Mouse (Mus musculus) kidney, postnatal 10 days (tissue): Measurements from ENCODE around the gene Tmem129.
A peak's percentile ranks its signal among the peaks of the same experiment; 100 is the strongest.

Experiments used
- DNase-seq: peaks from one replicate; pipeline ENCODE4 v3.0.0; 2021; ENCODE audit warnings: mixed read lengths

The Tmem129 gene

DNA sequence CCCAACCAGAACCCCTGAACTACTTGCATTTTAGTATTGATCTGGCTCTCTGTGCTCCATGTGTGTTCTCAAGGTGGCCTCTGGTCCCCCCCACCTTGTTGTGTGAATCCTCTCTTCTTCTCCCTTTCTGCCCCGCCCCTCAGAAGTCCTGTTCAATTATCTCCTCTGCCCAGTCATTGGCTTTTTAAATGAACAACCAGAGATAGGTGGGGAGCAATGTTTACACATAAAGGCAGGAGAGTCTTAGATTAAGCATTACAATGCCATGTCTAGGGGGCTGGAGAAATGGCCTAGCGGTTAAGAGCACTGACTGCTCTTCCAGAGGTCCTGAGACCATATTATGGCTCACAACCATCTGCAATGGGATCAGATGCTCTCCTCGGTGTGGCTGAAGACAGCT lies 22.9 kb downstream of the Tmem129 start:
- DNase-seq, result no peak

DNA sequence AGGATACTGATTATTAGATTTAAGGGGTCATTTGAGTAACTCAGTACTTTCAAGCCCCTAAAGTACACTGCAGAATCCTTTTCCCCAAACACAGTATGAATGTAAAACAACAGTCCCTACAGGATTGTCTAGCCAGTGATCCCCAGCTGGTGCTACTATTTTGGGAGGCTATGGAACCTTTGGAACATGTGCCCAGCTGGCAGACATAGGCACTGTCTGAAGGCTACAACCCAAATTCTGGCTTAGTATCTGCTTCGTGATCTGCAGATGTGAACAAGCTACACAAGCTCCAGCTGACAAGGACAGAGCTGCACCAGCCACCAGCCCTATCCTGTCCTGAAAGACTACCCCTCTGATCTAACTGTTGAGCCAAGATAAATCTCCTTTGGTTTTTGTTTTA lies 25.7 kb downstream of the Tmem129 start:
- DNase-seq, result no peak

DNA sequence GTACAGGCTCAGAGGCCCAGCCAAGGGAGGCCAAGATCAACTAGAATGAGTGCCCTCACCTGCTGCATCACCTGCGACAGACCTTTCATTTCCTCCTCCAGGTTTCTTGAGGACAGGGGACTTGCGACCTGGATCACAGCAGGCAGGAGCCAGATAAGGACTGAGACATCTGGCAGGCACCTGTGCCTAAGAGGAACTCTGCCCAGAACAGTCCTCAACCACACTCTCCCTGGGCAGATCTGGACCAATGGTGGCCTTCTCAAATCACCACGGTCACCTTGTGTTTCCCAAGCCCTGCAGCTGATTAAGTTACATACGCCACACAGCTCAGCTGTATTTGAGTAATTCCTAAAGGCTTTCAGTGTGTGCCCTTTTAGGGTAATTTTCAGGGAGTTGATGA lies 27.6 kb downstream of the Tmem129 start:
- peak; percentile 11 for DNase-seq

DNA sequence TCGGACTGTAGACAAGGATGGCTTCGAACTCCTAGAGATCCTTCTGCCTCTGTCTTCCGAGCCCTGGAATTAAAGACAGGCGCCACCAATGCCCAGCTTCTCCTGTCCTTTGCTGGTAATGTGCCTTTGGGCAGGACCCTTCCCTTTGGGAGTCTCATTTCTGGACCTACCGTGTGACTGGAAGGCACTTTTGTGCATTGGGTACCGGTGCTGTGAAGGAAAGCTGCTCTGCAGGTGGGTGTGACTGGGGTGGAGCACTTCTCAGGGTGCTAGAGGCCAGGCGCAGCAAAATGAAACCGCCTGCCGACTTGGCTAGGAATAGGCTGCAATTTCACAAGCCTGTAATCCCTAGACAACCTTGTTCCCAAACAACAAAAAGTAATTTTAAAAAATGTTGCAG lies 28.2 kb downstream of the Tmem129 start:
- DNase-seq, result peak; percentile 51

DNA sequence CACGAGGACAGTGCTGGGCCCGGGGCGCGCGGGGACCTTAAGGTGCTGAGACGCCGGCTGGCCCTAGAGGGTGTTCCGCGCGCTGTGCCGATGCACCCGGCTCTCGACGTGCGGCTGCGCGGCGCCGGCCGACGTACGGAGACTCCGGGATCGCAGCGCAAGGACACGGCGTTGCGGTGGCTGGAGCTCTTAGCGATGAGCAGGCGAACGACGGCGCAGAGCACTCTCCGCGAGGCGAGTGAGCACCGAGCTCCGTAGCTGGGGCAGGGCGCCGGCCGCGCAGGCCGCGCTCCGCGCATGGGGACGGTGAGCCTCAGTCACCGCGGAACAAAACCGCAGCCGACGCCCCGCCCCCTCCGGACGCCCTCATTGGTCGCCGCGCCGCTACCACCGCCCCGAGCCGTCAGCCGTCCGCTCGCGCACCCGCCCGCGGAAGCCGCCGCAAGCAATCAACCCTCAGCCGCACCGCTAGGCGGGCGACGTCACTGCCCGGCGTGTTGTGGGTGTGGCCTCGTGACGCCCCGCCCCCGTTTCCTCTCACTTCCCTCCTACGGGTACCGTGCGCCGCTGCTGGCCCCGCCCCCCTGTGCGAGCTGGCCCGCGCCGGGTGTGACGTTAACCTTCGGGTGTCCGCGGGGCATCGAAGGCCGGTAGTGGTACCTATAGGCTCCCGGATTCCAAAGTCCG lies 28.8 kb downstream of the Tmem129 start, which contains the start of the genes Fam53a and Gm9903:
TSS of gene Fam53a (minus strand) at position 335 of the 687 bp plus-strand sequence.
TSS of gene Gm9903 (plus strand) at position 625 of the 687 bp plus-strand sequence.
- peak; percentile 100 for DNase-seq

DNA sequence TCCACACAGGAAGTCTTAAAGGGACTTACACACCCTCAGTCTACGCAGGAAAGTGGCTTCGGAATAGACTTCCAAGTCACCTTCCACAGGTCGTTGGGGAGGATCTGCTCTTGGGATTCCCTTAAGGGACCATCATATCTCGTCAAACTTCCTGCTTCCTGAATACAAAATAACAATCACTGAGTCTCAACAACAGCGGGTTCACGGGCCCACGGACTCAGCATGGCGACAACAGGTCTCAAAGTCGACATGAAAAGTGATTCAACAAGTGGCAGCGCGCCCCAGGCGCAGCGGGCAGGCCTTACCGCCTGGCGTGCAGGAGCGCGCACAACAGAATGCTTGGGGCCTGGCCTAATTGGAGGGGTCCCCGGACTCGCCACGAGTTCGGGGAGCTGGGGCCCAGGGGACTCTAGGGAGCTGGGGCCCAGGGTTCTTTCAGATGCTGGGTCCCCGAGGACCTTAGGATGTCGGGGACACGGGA lies 29.4 kb downstream of the Tmem129 start:
- DNase-seq, result peak; percentile 63

DNA sequence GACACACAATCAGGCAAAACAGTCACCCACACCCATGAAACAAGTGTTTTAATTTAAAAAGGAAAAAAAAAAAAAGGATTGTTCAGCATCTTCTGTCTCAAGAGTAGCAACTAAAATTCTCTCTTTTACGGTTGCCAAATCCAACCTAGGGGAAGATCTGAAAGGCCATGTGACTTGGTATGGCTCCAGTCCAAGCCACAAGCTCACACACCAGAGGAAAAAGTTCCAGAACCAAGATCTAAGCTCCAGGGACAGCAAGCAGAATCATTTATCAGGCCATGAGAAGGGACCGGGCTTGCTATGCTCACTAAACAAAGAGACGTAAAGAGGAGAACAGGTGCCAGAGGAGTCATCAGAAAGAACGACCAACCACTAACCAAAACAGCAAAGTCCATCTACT lies 30.2 kb downstream of the Tmem129 start:
- DNase-seq, result no peak

DNA sequence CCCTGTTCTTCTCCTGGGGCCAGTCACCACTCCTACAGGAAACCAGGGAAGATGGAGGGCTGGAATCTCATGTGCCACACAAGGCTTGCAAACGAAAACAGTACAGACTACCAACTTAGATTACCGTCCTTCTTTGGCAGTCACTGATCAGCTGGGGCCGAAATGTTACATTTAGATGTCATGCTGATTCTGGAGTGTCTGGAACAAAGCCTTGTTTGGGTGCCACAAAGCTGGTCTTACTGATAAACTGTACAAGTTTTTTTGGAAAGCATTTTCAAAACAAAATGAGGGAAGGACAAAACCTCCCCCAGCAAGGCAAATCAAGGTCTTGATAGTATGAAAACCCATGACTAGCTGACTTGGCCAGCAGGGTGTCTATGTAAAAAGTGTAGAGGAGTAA lies 34.5 kb downstream of the Tmem129 start:
- DNase-seq, result no peak

DNA sequence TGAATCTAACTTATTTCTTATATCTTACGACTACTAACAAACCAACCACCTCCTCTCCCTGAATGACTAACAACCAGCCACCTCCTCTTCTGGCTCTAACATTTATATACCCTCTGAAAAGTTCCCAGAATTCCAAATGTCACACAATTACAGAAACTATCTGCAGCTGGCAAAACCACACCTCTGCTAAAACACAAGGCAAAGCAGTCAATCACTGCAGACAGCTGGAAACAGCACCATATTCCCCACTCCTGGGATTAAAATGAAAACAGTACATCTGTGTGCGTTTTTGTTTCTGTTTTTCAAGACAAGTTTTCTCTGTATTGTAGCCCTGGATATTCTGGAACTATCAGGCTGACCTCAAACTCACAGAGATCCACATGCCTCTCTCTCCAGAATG lies 35.5 kb downstream of the Tmem129 start:
- no peak for DNase-seq

DNA sequence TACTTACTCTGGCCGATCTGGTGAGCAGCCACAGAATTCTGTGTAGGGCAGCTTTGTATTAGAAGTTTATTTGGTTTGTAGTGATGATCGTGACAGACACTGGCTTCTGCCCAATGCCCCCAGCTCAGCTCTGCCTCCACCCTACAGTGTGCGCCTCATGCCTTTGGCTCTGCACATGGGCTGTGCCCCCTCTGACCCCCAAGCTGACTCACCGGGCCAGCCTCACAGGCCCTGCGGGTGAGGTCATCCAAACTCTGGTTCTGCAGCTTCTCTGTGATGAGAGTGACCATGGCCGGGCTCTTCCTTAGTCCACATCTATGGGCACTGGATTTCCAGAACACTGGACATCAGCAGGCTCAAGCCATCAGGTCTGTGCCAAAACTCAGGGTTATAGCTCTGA lies 43.8 kb downstream of the Tmem129 start:
- DNase-seq, result no peak

DNA sequence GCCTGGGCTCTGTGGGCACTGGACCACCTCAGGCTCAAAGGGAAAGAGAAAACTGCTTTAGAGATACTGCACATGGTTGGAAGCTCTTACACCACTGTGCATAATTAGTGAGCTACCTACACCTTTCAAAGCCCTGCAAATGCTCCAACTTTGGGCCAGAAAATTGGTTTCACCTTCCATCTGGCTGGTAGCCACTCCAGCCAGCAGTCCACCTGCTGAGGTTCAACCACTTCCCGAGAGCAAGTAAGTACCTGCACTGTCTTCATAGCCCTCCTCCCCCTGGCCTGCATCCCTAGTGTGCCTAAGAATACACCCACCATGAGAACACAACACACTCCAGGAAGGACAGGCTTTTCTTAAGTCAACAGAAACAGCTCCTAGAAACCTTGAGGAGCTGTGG lies 46.4 kb downstream of the Tmem129 start:
- DNase-seq, result no peak

DNA sequence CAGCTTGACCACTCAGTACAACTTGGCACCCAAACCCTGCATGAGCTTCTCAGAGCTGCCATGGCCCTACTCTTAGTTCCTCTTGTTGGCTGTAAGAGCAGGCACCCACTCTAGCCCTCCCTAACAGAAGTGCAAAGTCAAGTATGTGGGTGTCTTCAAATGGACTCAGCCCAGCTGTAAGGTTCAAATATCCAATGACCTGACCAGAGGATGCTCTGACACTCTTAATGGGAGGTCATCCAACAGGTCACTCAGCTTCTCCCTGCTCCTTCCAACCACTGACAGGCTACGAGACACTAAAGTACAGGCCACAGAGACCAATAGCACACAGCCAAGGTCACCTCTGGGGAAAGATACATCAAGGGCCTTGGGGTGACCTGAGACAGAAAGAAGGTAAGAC lies 49.0 kb downstream of the Tmem129 start:
- no peak for DNase-seq

DNA sequence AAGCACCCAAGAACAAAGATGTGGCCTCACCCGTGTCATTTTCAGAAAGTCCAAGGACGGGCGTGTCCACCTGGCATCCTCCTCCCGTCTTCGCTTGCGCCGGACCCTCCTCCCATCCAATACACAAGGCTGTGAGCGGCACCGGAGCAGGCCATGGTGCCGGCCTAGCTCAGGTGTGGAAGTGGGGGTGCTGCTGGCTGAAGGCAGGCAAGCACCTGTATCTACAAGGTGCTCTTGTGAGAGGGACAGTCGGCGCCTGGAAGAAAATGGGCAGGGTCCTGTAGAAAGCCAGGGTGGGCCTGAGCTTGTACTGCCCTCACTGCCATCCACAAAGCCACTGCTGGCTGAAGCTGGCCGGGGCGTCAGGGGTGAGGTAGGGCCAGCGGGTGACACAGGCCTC lies 50.8 kb downstream of the Tmem129 start:
- DNase-seq, result no peak

DNA sequence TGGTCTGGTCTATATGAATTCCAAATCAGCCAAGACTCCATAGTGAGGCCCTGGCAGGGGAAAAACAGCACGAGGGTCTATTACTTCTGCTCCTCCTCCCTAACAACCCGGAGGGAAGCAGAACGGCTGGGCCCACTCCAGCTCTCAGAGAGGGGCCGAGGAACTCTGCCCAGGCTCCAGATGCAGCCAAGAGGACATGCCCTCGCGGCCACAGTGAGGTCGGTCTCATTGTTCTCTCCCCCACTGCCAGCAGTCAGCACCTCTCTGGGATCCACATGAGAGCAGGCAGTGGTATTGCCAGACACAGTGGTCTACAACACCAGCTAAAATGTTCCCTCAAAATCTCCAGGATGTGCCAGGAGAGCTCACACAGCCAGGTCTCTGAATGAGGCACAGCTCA lies 51.6 kb downstream of the Tmem129 start:
- DNase-seq, result no peak

DNA sequence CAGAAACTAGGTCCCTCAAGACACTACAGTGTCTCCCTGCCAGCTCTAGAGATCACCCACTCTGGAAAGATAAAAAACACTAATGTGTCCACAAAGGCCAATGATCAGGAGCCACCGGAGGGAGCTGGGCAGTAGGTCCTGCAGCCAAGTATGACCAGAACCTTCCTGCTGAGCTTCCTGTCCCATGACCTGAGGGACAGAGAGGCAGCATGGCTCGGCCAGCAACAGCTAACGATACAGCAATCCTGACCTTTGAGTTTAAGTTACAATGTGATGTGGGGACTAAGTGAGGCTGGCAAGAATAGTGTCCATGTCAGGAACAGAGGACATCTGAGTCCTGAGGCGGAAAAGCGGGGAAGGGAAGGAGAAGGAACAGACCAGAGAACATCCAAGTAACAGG lies 52.9 kb downstream of the Tmem129 start:
- no peak for DNase-seq
